Mouse (Mus musculus) heart, adult 2 months (tissue): ENCODE results near the gene Coa4.

Experiments used
- CTCF ChIP-seq: fragments of 200-600 bp; IDR thresholded peaks from 2 replicates; pipeline ENCODE4 v1.8.1; 2022; ENCODE audit warnings: antibody characterized with exemption, mild to moderate bottlenecking, moderate library complexity
- POLR2A ChIP-seq: fragments of 200-500 bp; IDR thresholded peaks from 2 replicates; pipeline ENCODE4 v1.6.1; 2011; ENCODE audit warnings: mild to moderate bottlenecking, low read depth, low read length, control low read depth; ENCODE audit not compliant: insufficient read depth

- TF ChIP-seq CTCF: no peak
- peak; percentile 97 for TF ChIP-seq POLR2A
Observed at GRCm38 (mm10) chr7:100493117-100493483, 43.8 kb upstream of the Coa4 start, which contains the start of gene Ucp2.
